Mouse (Mus musculus) C2C12 (cell line): ENCODE results near the gene Thrsp. TPM values are rescaled to one million over a fixed set of nuclear protein-coding genes. Genes with fewer than 3 reads are reported as not detected.

Experiments used
- H3K27me3 ChIP-seq: one replicate; pipeline ENCODE4 v1.6.1; 2011; ENCODE audit not compliant: control insufficient read depth, insufficient read depth, insufficient read length
- H3K36me3 ChIP-seq: one replicate; pipeline ENCODE4 v1.6.1; 2011; ENCODE audit not compliant: control insufficient read depth, insufficient read depth
- H3K4me3 ChIP-seq: one replicate; pipeline ENCODE4 v1.5.1; 2011; ENCODE audit warnings: mild to moderate bottlenecking, control low read depth; ENCODE audit not compliant: poor library complexity, insufficient read depth, severe bottlenecking
- H3K79me2 ChIP-seq: one replicate; pipeline ENCODE4 v1.6.1; 2011; ENCODE audit not compliant: control insufficient read depth, insufficient read depth
- H3K79me3 ChIP-seq: one replicate; pipeline ENCODE4 v1.6.1; 2011; ENCODE audit warnings: low read depth, control low read depth
- H3ac ChIP-seq: one replicate; pipeline ENCODE3; 2011; ENCODE audit warnings: low read depth; ENCODE audit not compliant: control insufficient read depth, insufficient read length
- CEBPB ChIP-seq: IDR thresholded peaks from one replicate; pipeline ENCODE4 v1.6.1; 2011; ENCODE audit warnings: low read depth, mild to moderate bottlenecking, control low read depth, moderate library complexity
- CTCF ChIP-seq: IDR thresholded peaks from one replicate; pipeline ENCODE4 v1.5.1; 2011; ENCODE audit not compliant: control insufficient read depth, insufficient read depth, insufficient read length
- FOSL1 ChIP-seq: IDR thresholded peaks from one replicate; pipeline ENCODE4 v1.8.0; 2011; ENCODE audit warnings: mild to moderate bottlenecking, low read length; ENCODE audit not compliant: poor library complexity, insufficient read depth, severe bottlenecking
- MAX ChIP-seq: IDR thresholded peaks from one replicate; pipeline ENCODE4 v1.6.1; 2011; ENCODE audit warnings: mild to moderate bottlenecking, control low read depth
- MYOD1 ChIP-seq: IDR thresholded peaks from one replicate; pipeline ENCODE4 v1.6.1; 2011; ENCODE audit warnings: low read depth; ENCODE audit not compliant: control insufficient read depth, insufficient read length
- MYOG ChIP-seq: IDR thresholded peaks from one replicate; pipeline ENCODE4 v1.6.1; 2011; ENCODE audit not compliant: control insufficient read depth, insufficient read length; ENCODE audit errors: extremely low read depth
- USF1 ChIP-seq: IDR thresholded peaks from one replicate; pipeline ENCODE4 v1.6.1; 2011; ENCODE audit warnings: low read depth, mild to moderate bottlenecking, control low read depth, moderate library complexity
- polyA plus RNA-seq: library from polyadenylated mRNA; unstranded; fragments of >200 nt; fragmentation: generic; extraction: Trizol; gene quantifications from one replicate; pipeline ENCODE4 v1.2.1, GENCODE M21; 2012; ENCODE audit warnings: missing spikeins

Thrsp gene
- polyA plus RNA-seq, 1 experiment: not detected

- no peak overlapping the region for H3K4me3 ChIP-seq
- H3K36me3 ChIP-seq: peaks cover 19% of the 10 kb centered on the region
- H3K79me3 ChIP-seq: peaks cover 4% of the 10 kb centered on the region
- TF ChIP-seq MAX (no peak), MYOG (no peak), FOSL1 (no peak), CTCF (no peak), CEBPB (no peak), MYOD1 (no peak), USF1 (no peak)
- H3K79me2 ChIP-seq: peaks cover 8% of the 10 kb centered on the region
- H3K27me3 ChIP-seq: no peaks in the 10 kb centered on the region
- no peak overlapping the region for H3ac ChIP-seq
Observed at GRCm38 (mm10) chr7:97375101-97375500, 42.4 kb downstream of the Thrsp start.

- TF ChIP-seq MYOD1 (no peak), CTCF (no peak), FOSL1 (no peak), MYOG (no peak), MAX (no peak), USF1 (no peak), CEBPB (no peak)
- Histone ChIP-seq H3K27me3 (no peaks in the 10 kb centered on the region), H3K4me3 (no peak overlapping the region), H3K79me3 (no peaks in the 10 kb centered on the region), H3ac (no peak overlapping the region), H3K79me2 (no peaks in the 10 kb centered on the region), H3K36me3 (no peaks in the 10 kb centered on the region)
Observed at GRCm38 (mm10) chr7:97365887-97366286, 51.6 kb downstream of the Thrsp start.

Other genes with a start within 250 kb of the Thrsp start
- gene Usp35, start 85.7 kb downstream of the Thrsp start, polyA plus RNA-seq: 1.1 TPM
- 0.77 TPM for gene Kctd21, start 85.4 kb downstream of the Thrsp start, polyA plus RNA-seq
- gene Alg8, start 46.1 kb downstream of the Thrsp start, polyA plus RNA-seq: 22.3 TPM
- 209 TPM for gene Ndufc2, start 17.7 kb downstream of the Thrsp start, polyA plus RNA-seq
- not detected for gene Kctd14, start 33.6 kb upstream of the Thrsp start, polyA plus RNA-seq
- 24.2 TPM for gene Ints4, start 63.2 kb upstream of the Thrsp start, polyA plus RNA-seq
- 14.1 TPM for gene Aamdc, start 161.8 kb upstream of the Thrsp start, polyA plus RNA-seq
- 3.6 TPM for gene Rsf1, start 162.2 kb upstream of the Thrsp start, polyA plus RNA-seq